Mouse (Mus musculus): ENCODE data around the gene Fam174b. TPM values are rescaled to one million over a fixed set of nuclear protein-coding genes. Genes with fewer than 3 reads are reported as not detected.

Fam174b gene
- 13.8 and 17.0 TPM in 2 replicates for polyA plus RNA-seq (2012; rRNA removed)

DNA sequence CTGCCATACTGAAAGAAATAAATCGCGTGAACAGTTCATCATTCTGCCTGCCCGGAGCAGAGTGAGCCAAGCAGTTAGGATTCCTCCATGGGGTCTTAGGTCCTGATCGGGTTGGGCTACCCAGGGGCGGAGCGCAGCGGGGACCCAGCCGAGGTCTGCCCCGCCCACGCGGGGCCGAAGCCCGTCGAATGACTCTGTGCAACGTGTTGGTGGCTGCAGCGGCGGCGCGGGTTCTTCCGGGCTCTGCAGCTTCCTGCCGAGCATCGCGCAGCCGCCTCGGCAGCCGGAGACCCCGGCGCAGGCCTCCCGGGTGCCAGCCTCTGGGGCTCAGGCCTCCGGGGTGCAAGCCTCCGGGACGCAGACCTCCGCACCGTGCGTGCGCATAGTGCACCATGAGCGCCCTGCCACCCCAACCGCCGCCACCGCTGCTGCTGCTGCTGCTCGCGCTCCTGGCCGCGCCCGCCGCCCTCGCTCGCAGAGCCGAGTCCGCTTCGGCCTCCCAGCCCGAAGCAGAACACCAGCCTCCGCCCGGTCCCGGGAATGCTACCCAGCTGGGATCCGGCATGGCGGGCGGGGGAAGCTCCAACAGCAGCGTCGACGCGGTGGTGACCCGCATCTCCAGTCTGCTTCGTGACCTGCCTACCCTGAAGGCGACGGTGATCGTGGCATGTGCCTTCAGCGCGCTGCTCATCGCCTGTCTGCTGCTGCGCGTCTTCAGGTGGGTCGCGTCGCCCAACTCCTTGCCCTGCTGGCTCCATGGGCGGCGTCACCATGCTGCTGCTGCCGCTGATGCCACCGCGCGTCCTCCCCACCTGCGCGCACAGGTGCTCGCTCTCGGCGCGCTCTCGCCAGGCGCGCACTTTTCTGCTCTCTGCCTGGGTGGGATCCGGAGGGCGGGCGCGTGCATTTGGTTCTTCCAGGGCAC lies at the start of gene Fam174b:
Fam174b (plus strand) TSS at position 192 of the 925 bp plus-strand sequence.

Other genes starting within 250 kb of the Fam174b start
- 50.2 and 57.8 TPM in 2 replicates for gene Chd2, start 198.5 kb upstream of the Fam174b start, polyA plus RNA-seq (2012; rRNA removed)